Mouse (Mus musculus) G1E (cell line): ENCODE results near the gene Pnkp. TPM values are rescaled to one million over a fixed set of nuclear protein-coding genes. Genes with fewer than 3 reads are reported as not detected.

Source experiments
- ATAC-seq: 2 replicates; pipeline ENCODE4 v1.8.0; 2016; ENCODE audit warnings: mild to moderate bottlenecking; ENCODE audit not compliant: insufficient number of reproducible peaks, poor library complexity, low FRiP score, severe bottlenecking; ENCODE audit errors: extremely low read depth
- DNase-seq: peaks from one replicate; pipeline ENCODE4 v3.0.0; 2012; ENCODE audit warnings: low spot score
- H3K27me3 ChIP-seq: 2 replicates; pipeline ENCODE4 v1.6.1; 2012; ENCODE audit warnings: mild to moderate bottlenecking, low read length, inconsistent platforms; ENCODE audit not compliant: insufficient read depth
- H3K36me3 ChIP-seq: replicated peaks from 2 replicates; pipeline ENCODE3; 2012; ENCODE audit warnings: mild to moderate bottlenecking, inconsistent platforms
- H3K4me1 ChIP-seq: 2 replicates; pipeline ENCODE4 v1.6.1; 2012; ENCODE audit warnings: low read depth, low read length, inconsistent platforms, mixed read lengths; ENCODE audit not compliant: insufficient read depth
- H3K4me3 ChIP-seq: 2 replicates; pipeline ENCODE4 v1.5.1; 2012; ENCODE audit warnings: low read depth, mild to moderate bottlenecking, inconsistent platforms, low read length, moderate library complexity, mixed read lengths
- H3K9me3 ChIP-seq: replicated peaks from 2 replicates; pipeline ENCODE4 v1.6.1; 2012; ENCODE audit warnings: inconsistent platforms
- CTCF ChIP-seq: IDR thresholded peaks from 2 replicates; pipeline ENCODE4 v1.5.1; 2012; ENCODE audit warnings: low read depth, low read length, inconsistent platforms, mixed read lengths
- GATA1 ChIP-seq: IDR thresholded peaks from 2 replicates; pipeline ENCODE4 v1.6.1; 2012; ENCODE audit warnings: borderline replicate concordance, low read length, inconsistent platforms, mixed read lengths
- GATA2 ChIP-seq: IDR thresholded peaks from 2 replicates; pipeline ENCODE4 v1.6.1; 2012; ENCODE audit warnings: low read depth, low read length, inconsistent platforms, borderline replicate concordance
- POLR2AphosphoS5 ChIP-seq: IDR thresholded peaks from 2 replicates; pipeline ENCODE4 v1.6.1; 2012; ENCODE audit warnings: low read depth, low read length, inconsistent platforms; ENCODE audit not compliant: insufficient replicate concordance
- TAL1 ChIP-seq: conservative IDR thresholded peaks from 2 replicates; pipeline ENCODE4 v1.6.1; 2012; ENCODE audit warnings: low read depth, low read length, inconsistent platforms, mixed read lengths
- polyA plus RNA-seq: library from polyadenylated mRNA; stranded (reverse); fragments of >175 nt; gene quantifications from 2 replicates; pipeline ENCODE4 v1.2.3, GENCODE M21; 2012
- total RNA-seq, 2 experiments: library from RNA; stranded (forward) in 1 of 2; stranded (reverse) in 1 of 2; fragments of 200-1000 nt in 1 of 2; fragments of >200 nt in 1 of 2; fragmentation: Nextera tagmentation in 1 of 2; gene quantifications; 2 replicates each; pipeline ENCODE4 v1.2.3; 2014 to 2017

The Pnkp gene
- total RNA-seq (2014; fragmentation: Nextera tagmentation) (20.5 and 35.8 TPM in 2 replicates), total RNA-seq (2017) (28.2 and 36.2 TPM in 2 replicates), polyA plus RNA-seq (33.0 and 35.9 TPM in 2 replicates)

GRCm38 (mm10) chr7:44857042-44857552 lies at the start of gene Pnkp:
TSS of gene Pnkp (plus strand) at chr7:44857139.
- Histone ChIP-seq H3K4me1 (peaks cover 88% of the 10 kb centered on the region), H3K36me3 (peaks cover 77% of the 10 kb centered on the region), H3K9me3 (peaks cover 11% of the 10 kb centered on the region), H3K27me3 (no peaks in the 10 kb centered on the region), H3K4me3 (peak within 1 kb of the TSS; percentile 86)
- DNase-seq = peak; percentile 72
- peak; percentile 36; the same call in 1 of the 2 replicates for ATAC-seq
- no peak for TF ChIP-seq POLR2AphosphoS5

GRCm38 (mm10) chr7:44808927-44809326 lies 48.0 kb upstream of the Pnkp start:
- H3K4me3 ChIP-seq = no peak overlapping the region
- DNase-seq (no peak), ATAC-seq (no peak)
- H3K4me1 ChIP-seq = peaks cover 9% of the 10 kb centered on the region; the same call in 1 of the 2 replicates
- peaks cover 27% of the 10 kb centered on the region for H3K27me3 ChIP-seq
- no peaks in the 10 kb centered on the region for H3K9me3 ChIP-seq
- TF ChIP-seq POLR2AphosphoS5 = no peak
- H3K36me3 ChIP-seq = peaks cover 41% of the 10 kb centered on the region

- DNase-seq = no peak
Measured at GRCm38 (mm10) chr7:44809466-44809865, 47.5 kb upstream of the Pnkp start.

GRCm38 (mm10) chr7:44810365-44810764 lies 46.6 kb upstream of the Pnkp start:
- H3K4me1 ChIP-seq = peaks cover 23% of the 10 kb centered on the region
- H3K4me3 ChIP-seq = no peak overlapping the region
- TF ChIP-seq POLR2AphosphoS5 (no peak), GATA1 (no peak), TAL1 (no peak), CTCF (no peak), GATA2 (no peak)
- DNase-seq (no peak), ATAC-seq (no peak)
- H3K27me3 ChIP-seq = peaks cover 14% of the 10 kb centered on the region
- H3K36me3 ChIP-seq = peaks cover 54% of the 10 kb centered on the region
- H3K9me3 ChIP-seq = no peaks in the 10 kb centered on the region

More at GRCm38 (mm10) chr7:44809466-44809865, 47.5 kb upstream of the Pnkp start:
- TF ChIP-seq CTCF = no peak
- TF ChIP-seq GATA2 = no peak
- TF ChIP-seq GATA1 = no peak
- no peak for ATAC-seq
- peaks cover 14% of the 10 kb centered on the region for H3K4me1 ChIP-seq
- H3K27me3 ChIP-seq = peaks cover 23% of the 10 kb centered on the region
- peaks cover 47% of the 10 kb centered on the region for H3K36me3 ChIP-seq
- H3K4me3 ChIP-seq = no peak overlapping the region
- H3K9me3 ChIP-seq = no peaks in the 10 kb centered on the region

- Histone ChIP-seq H3K36me3 (peaks cover 54% of the 10 kb centered on the region), H3K27me3 (peaks cover 7% of the 10 kb centered on the region), H3K4me3 (no peak overlapping the region), H3K4me1 (peaks cover 23% of the 10 kb centered on the region), H3K9me3 (no peaks in the 10 kb centered on the region)
- TF ChIP-seq GATA2 (no peak), CTCF (no peak), TAL1 (no peak), GATA1 (no peak), POLR2AphosphoS5 (no peak)
- ATAC-seq (no peak), DNase-seq (no peak)
Measured at GRCm38 (mm10) chr7:44810819-44811557, 46.0 kb upstream of the Pnkp start.

- peaks cover 65% of the 10 kb centered on the region for H3K36me3 ChIP-seq
- peaks cover 28% of the 10 kb centered on the region for H3K4me1 ChIP-seq
- no peaks in the 10 kb centered on the region for H3K9me3 ChIP-seq
- DNase-seq (no peak), ATAC-seq (no peak)
- no peaks in the 10 kb centered on the region for H3K27me3 ChIP-seq
- no peak for TF ChIP-seq POLR2AphosphoS5
- TF ChIP-seq TAL1 = no peak
- TF ChIP-seq GATA2 = no peak
- no peak for TF ChIP-seq CTCF
- TF ChIP-seq GATA1 = no peak
- no peak overlapping the region for H3K4me3 ChIP-seq
Measured at GRCm38 (mm10) chr7:44812651-44813325, 44.2 kb upstream of the Pnkp start.
